Mouse (Mus musculus) adrenal gland, adult (tissue): ENCODE results near the gene Xrra1.

Source experiments
- DNase-seq, 2 experiments: peaks; one replicate each; pipeline ENCODE4 v3.0.0; 2022 to 2023; ENCODE audit warnings: low spot score in 1 of 2; ENCODE audit not compliant: inconsistent age in 2 of 2

Gene Xrra1

GRCm38 (mm10) chr7:99945939-99946338 lies 87.0 kb downstream of the Xrra1 start:
- DNase-seq = peak in 1 of 2 experiments; percentile 1

GRCm38 (mm10) chr7:99946356-99946755 lies 87.4 kb downstream of the Xrra1 start:
- DNase-seq = peak in 1 of 2 experiments; percentile 2

- peak; percentile 37 to 59 for DNase-seq
Observed at GRCm38 (mm10) chr7:99947329-99947728, 88.4 kb downstream of the Xrra1 start.

GRCm38 (mm10) chr7:99953442-99954098 lies 94.7 kb downstream of the Xrra1 start:
- DNase-seq = peak in 1 of 2 experiments; percentile 2

- peak in 1 of 2 experiments; percentile 2 for DNase-seq
Observed at GRCm38 (mm10) chr7:99954212-99954611, 95.3 kb downstream of the Xrra1 start.

- peak in 1 of 2 experiments; percentile 0 for DNase-seq
Observed at GRCm38 (mm10) chr7:99956095-99956494, 97.2 kb downstream of the Xrra1 start.

- peak in 1 of 2 experiments; percentile 3 for DNase-seq
Observed at GRCm38 (mm10) chr7:99957226-99957965, 98.5 kb downstream of the Xrra1 start.

GRCm38 (mm10) chr7:99960571-99960970 lies 101.7 kb downstream of the Xrra1 start:
- peak in 1 of 2 experiments; percentile 3 for DNase-seq

GRCm38 (mm10) chr7:99961518-99961917 lies 102.6 kb downstream of the Xrra1 start:
- peak in 1 of 2 experiments; percentile 15 for DNase-seq

GRCm38 (mm10) chr7:99962536-99963236 lies 103.8 kb downstream of the Xrra1 start:
- DNase-seq = peak; percentile 8 to 48

GRCm38 (mm10) chr7:99963237-99963860 lies 104.4 kb downstream of the Xrra1 start:
- peak in 1 of 2 experiments; percentile 3 for DNase-seq

GRCm38 (mm10) chr7:99965020-99965841 lies 106.3 kb downstream of the Xrra1 start:
- peak; percentile 64 to 68 for DNase-seq

- DNase-seq = peak in 1 of 2 experiments; percentile 51
Observed at GRCm38 (mm10) chr7:99966011-99966721, 107.2 kb downstream of the Xrra1 start.
